Mouse (Mus musculus): ENCODE measurements around the gene Amn. TPM values are rescaled to one million over a fixed set of nuclear protein-coding genes. Genes with fewer than 3 reads are reported as not detected.

The Amn gene
- polyA plus RNA-seq, 1 experiment from 2014 or later, result 1.0 TPM

GRCm38 (mm10) chr12:111306821-111307220 is 35.9 kb downstream of the Amn start:
- H3K27me3 ChIP-seq, result no peaks in the 10 kb centered on the region
- H3K4me3 ChIP-seq, result no peak overlapping the region
- no peak overlapping the region for H3K4me2 ChIP-seq (replicated peaks)
- H3K4me1 ChIP-seq, result no peaks in the 10 kb centered on the region
- no peaks in the 10 kb centered on the region for H3K9me3 ChIP-seq (replicated peaks)
- 88% methylated on average over 8 of the region's 8 CpGs for WGBS
- H3K9ac ChIP-seq, result no peak overlapping the region
- H3K27ac ChIP-seq, result no peak overlapping the region
- ATAC-seq (ENCODE audit: low FRiP score), result no peak
- H3K36me3 ChIP-seq, result peaks cover 97% of the 10 kb centered on the region

- no peak overlapping the region for H3K4me2 ChIP-seq (replicated peaks)
- H3K4me1 ChIP-seq, result no peaks in the 10 kb centered on the region
- H3K9me3 ChIP-seq (replicated peaks), result no peaks in the 10 kb centered on the region
- no peak overlapping the region for H3K4me3 ChIP-seq
- H3K27me3 ChIP-seq, result no peaks in the 10 kb centered on the region
- WGBS, result 84% methylated on average over 12 of the region's 12 CpGs
- no peak overlapping the region for H3K9ac ChIP-seq
- H3K27ac ChIP-seq, result no peak overlapping the region
- H3K36me3 ChIP-seq, result peaks cover 95% of the 10 kb centered on the region
- ATAC-seq (ENCODE audit: low FRiP score), result no peak
Observed at GRCm38 (mm10) chr12:111309256-111309655, 38.4 kb downstream of the Amn start.

- no peaks in the 10 kb centered on the region for H3K4me1 ChIP-seq
- no peak overlapping the region for H3K27ac ChIP-seq
- H3K9me3 ChIP-seq (replicated peaks), result no peaks in the 10 kb centered on the region
- no peak overlapping the region for H3K9ac ChIP-seq
- peaks cover 95% of the 10 kb centered on the region for H3K36me3 ChIP-seq
- ATAC-seq (ENCODE audit: low FRiP score), result no peak
- no peak overlapping the region for H3K4me2 ChIP-seq (replicated peaks)
- WGBS, result 91% methylated on average over 14 of the region's 14 CpGs
- H3K27me3 ChIP-seq, result no peaks in the 10 kb centered on the region
- H3K4me3 ChIP-seq, result no peak overlapping the region
Observed at GRCm38 (mm10) chr12:111309931-111310330, 39.0 kb downstream of the Amn start.

- ATAC-seq (ENCODE audit: low FRiP score), result no peak
- H3K4me2 ChIP-seq (replicated peaks), result no peak overlapping the region
- no peaks in the 10 kb centered on the region for H3K9me3 ChIP-seq (replicated peaks)
- H3K36me3 ChIP-seq, result peaks cover 95% of the 10 kb centered on the region
- no peak overlapping the region for H3K27ac ChIP-seq
- 95% methylated on average over 10 of the region's 10 CpGs for WGBS
- no peak overlapping the region for H3K4me3 ChIP-seq
- H3K4me1 ChIP-seq, result no peaks in the 10 kb centered on the region
- H3K27me3 ChIP-seq, result no peaks in the 10 kb centered on the region
- no peak overlapping the region for H3K9ac ChIP-seq
Observed at GRCm38 (mm10) chr12:111311775-111312174, 40.9 kb downstream of the Amn start.

GRCm38 (mm10) chr12:111314273-111314672 is 43.4 kb downstream of the Amn start:
- Histone ChIP-seq H3K9ac (no peak overlapping the region), H3K4me1 (no peaks in the 10 kb centered on the region), H3K4me3 (no peak overlapping the region), H3K27me3 (no peaks in the 10 kb centered on the region), H3K4me2 (replicated peaks) (no peak overlapping the region), H3K36me3 (peaks cover 99% of the 10 kb centered on the region), H3K9me3 (replicated peaks) (no peaks in the 10 kb centered on the region), H3K27ac (no peak overlapping the region)
- 94% methylated on average over 7 of the region's 7 CpGs for WGBS
- ATAC-seq (ENCODE audit: low FRiP score), result no peak

- Histone ChIP-seq H3K4me3 (no peak overlapping the region), H3K36me3 (peaks cover 99% of the 10 kb centered on the region), H3K4me1 (no peaks in the 10 kb centered on the region), H3K27ac (no peak overlapping the region), H3K4me2 (replicated peaks) (no peak overlapping the region), H3K27me3 (no peaks in the 10 kb centered on the region), H3K9me3 (replicated peaks) (no peaks in the 10 kb centered on the region), H3K9ac (no peak overlapping the region)
- 97% methylated on average over 9 of the region's 9 CpGs for WGBS
- ATAC-seq (ENCODE audit: low FRiP score), result no peak
Observed at GRCm38 (mm10) chr12:111317694-111318093, 46.8 kb downstream of the Amn start.

- Histone ChIP-seq H3K9ac (no peak overlapping the region), H3K27me3 (no peaks in the 10 kb centered on the region), H3K36me3 (peaks cover 98% of the 10 kb centered on the region), H3K9me3 (replicated peaks) (no peaks in the 10 kb centered on the region), H3K27ac (no peak overlapping the region), H3K4me2 (replicated peaks) (no peak overlapping the region), H3K4me1 (no peaks in the 10 kb centered on the region), H3K4me3 (no peak overlapping the region)
- no peak for ATAC-seq (ENCODE audit: low FRiP score)
- 94% methylated on average over 12 of the region's 12 CpGs for WGBS
Observed at GRCm38 (mm10) chr12:111320549-111320948, 49.7 kb downstream of the Amn start.

DNA sequence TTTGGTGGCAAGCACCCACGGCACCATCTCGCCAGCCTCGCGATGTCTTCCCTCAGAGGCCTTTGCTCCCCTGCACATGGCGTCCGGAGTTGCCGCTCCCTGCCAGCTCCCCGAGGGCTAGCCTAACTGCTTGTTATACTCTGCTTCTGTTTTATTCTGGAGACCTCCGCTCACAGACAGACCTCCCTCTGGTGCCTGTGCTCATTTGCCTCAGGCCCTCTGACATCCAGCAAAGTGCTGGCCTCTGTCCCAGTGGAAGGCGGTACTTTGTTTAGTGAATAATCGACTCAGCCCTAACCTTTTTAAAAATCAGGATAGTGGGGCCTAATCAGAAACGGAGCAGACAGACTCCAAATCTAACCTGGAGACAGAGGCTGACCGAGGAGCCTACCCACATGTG is 50.9 kb downstream of the Amn start:
- Histone ChIP-seq H3K36me3 (peaks cover 97% of the 10 kb centered on the region), H3K4me2 (replicated peaks) (no peak overlapping the region), H3K4me1 (no peaks in the 10 kb centered on the region), H3K27ac (no peak overlapping the region), H3K9ac (no peak overlapping the region), H3K9me3 (replicated peaks) (no peaks in the 10 kb centered on the region), H3K27me3 (no peaks in the 10 kb centered on the region), H3K4me3 (no peak overlapping the region)
- WGBS, result 88% methylated on average over 13 of the region's 13 CpGs
- no peak for ATAC-seq (ENCODE audit: low FRiP score)

- H3K27me3 ChIP-seq, result no peaks in the 10 kb centered on the region
- H3K4me1 ChIP-seq, result no peaks in the 10 kb centered on the region
- no peaks in the 10 kb centered on the region for H3K9me3 ChIP-seq (replicated peaks)
- no peak overlapping the region for H3K27ac ChIP-seq
- H3K4me2 ChIP-seq (replicated peaks), result no peak overlapping the region
- H3K36me3 ChIP-seq, result peaks cover 97% of the 10 kb centered on the region
- H3K9ac ChIP-seq, result no peak overlapping the region
- ATAC-seq (ENCODE audit: low FRiP score), result no peak
- H3K4me3 ChIP-seq, result no peak overlapping the region
- whole genome bisulfite sequencing, result 89% methylated on average over 4 of the region's 4 CpGs
Observed at GRCm38 (mm10) chr12:111323423-111323822, 52.5 kb downstream of the Amn start.

DNA sequence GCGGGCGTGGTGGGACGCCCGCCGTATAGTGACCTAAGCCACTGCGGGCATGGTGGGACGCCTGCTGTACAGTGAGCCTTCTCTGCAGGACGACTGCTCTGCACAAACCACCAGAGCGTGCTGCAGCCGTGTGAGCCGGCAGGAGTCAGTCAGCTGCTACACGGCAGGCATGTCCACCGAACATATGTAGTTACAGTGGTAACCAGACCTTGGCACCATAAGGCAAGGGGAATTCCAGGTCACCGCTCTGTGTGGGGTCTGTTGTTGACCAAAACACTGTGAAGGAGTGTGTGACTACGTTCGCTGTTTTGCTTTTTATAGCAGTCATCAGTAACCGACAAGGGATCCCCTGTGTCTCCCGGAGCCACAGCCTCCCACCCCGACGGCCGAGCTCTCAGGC is 53.6 kb downstream of the Amn start:
- H3K27me3 ChIP-seq, result no peaks in the 10 kb centered on the region
- peaks cover 96% of the 10 kb centered on the region for H3K36me3 ChIP-seq
- 95% methylated on average over 21 of the region's 21 CpGs for WGBS
- no peak overlapping the region for H3K4me2 ChIP-seq (replicated peaks)
- no peaks in the 10 kb centered on the region for H3K9me3 ChIP-seq (replicated peaks)
- ATAC-seq (ENCODE audit: low FRiP score), result no peak
- H3K27ac ChIP-seq, result no peak overlapping the region
- H3K9ac ChIP-seq, result no peak overlapping the region
- H3K4me3 ChIP-seq, result no peak overlapping the region
- H3K4me1 ChIP-seq, result no peaks in the 10 kb centered on the region

GRCm38 (mm10) chr12:111324949-111325348 is 54.1 kb downstream of the Amn start:
- WGBS, result 95% methylated on average over 11 of the region's 12 CpGs
- Histone ChIP-seq H3K27ac (no peak overlapping the region), H3K9me3 (replicated peaks) (no peaks in the 10 kb centered on the region), H3K36me3 (peaks cover 96% of the 10 kb centered on the region), H3K4me2 (replicated peaks) (no peak overlapping the region), H3K27me3 (no peaks in the 10 kb centered on the region), H3K4me1 (no peaks in the 10 kb centered on the region), H3K4me3 (no peak overlapping the region), H3K9ac (no peak overlapping the region)
- ATAC-seq (ENCODE audit: low FRiP score), result no peak

DNA sequence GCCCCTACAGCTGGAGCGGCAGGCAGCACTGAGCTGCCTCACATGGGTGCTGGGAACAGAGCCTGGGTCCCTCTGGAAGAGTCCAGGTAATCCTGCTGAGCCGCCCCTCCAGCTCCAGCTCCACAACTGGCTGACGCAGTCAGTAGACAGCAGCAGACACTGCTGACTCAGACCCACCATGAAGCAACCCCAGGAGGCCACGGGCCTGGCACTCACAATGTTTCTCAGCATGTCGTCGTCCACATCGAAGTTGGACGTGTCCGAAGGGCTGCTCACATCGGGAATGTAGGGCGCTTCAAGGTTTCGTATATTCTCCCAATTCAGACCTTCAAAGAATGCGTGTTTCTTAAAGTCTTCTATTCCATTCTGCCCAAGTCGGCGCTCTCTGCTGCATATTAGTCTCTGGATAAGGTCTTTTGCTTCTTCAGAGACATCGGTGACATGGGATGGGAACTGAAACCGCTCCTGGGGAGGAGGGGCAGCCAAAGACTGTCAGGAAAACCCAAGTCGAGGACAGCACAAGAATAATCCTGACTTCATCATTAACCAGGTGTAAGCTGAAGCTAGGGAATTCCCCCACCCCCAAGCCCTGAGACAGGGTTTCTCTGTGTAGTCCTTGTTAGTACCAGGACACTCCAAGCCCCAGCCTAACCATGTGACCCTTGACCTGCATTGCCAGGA is 55.0 kb downstream of the Amn start:
- ATAC-seq (ENCODE audit: low FRiP score), result no peak
- Histone ChIP-seq H3K4me2 (replicated peaks) (no peak overlapping the region), H3K9me3 (replicated peaks) (no peaks in the 10 kb centered on the region), H3K9ac (no peak overlapping the region), H3K27me3 (no peaks in the 10 kb centered on the region), H3K4me3 (no peak overlapping the region), H3K27ac (no peak overlapping the region), H3K4me1 (no peaks in the 10 kb centered on the region), H3K36me3 (peaks cover 87% of the 10 kb centered on the region)
- 91% methylated on average over 18 of the region's 18 CpGs for WGBS

Measured in hindbrain, embryonic 12.5 days (tissue).